24 mouse cellular contexts compared by ENCODE assay signal in genomic region chr13:77128240-77128639, GRCm38 (mm10). TPM values are rescaled to one million over a fixed set of nuclear protein-coding genes. Genes with fewer than 3 reads are reported as not detected.
DNase-seq lines count a peak whose midpoint lies in the region; ATAC-seq and TF ChIP-seq lines count a peak whose summit lies in the region.
"Had no signal": no experiment of that assay in that cellular context is flagged by ENCODE, and none has a peak within 500 bp of the region (broad histone marks: within the 10 kb centered on the region; RNA-seq: fewer than 3 reads in every experiment).

No protein-coding gene starts in this region.

- in situ Hi-C loops in Patski (cut with MboI; ENCODE audit: low pct_unique_long_range_greater_than_20kb), result no loop called here

- peaks cover 0 to 25% of the 10 kb centered on the region in 2 experiments; a peak in 3 of 4 replicates for H3K4me1 ChIP-seq in MEL (ENCODE audit: control insufficient read depth in 1 of 2, insufficient read depth in 2 of 2, low read length in 2 of 2)
- H3K4me1 ChIP-seq: embryonic facial prominence, embryonic 12.5 days; embryonic facial prominence, embryonic 15.5 days; hindbrain, embryonic 15.5 days had no signal

- TF ChIP-seq EP300 in MEL (IDR thresholded peaks at IDR 0.05; ENCODE audit: low read depth in 1 of 2, low read length in 2 of 2), result no peak

- H3K27me3 ChIP-seq in MEL (ENCODE audit: control insufficient read depth in 1 of 2, insufficient read depth in 2 of 2, low read length in 2 of 2), result no peaks in the 10 kb centered on the region
- H3K27me3 ChIP-seq in Patski, result no peaks in the 10 kb centered on the region
- H3K27me3 ChIP-seq: embryonic facial prominence, embryonic 12.5 days; embryonic facial prominence, embryonic 15.5 days; hindbrain, embryonic 12.5 days; hindbrain, embryonic 15.5 days had no signal

- peaks cover 3 to 12% of the 10 kb centered on the region in 2 experiments; a peak in 3 of 4 replicates for H3K36me3 ChIP-seq in MEL (ENCODE audit: control insufficient read depth in 1 of 2, insufficient read depth in 2 of 2, low read length in 2 of 2)

- CTCF ChIA-PET in Patski (lab: Charles Lee), result no interaction called here

- intact Hi-C loops in heart, postnatal 10 days (cut with DNase I), result no loop called here
- intact Hi-C loops in heart, postnatal 14 days (cut with DNase I), result no loop called here
- intact Hi-C loops in left cerebral cortex, postnatal 25 days (cut with DNase I), result no loop called here

- H3K4me3 ChIP-seq in MEL (ENCODE audit: control insufficient read depth in 1 of 2, insufficient read depth in 1 of 2, low read depth in 2 of 2, low read length in 2 of 2), result no peak overlapping the region
- H3K4me3 ChIP-seq: embryonic facial prominence, embryonic 12.5 days; embryonic facial prominence, embryonic 15.5 days; gastrocnemius, adult 2 months; hindbrain, embryonic 12.5 days; hindbrain, embryonic 15.5 days had no signal

- no peaks in the 10 kb centered on the region for H3K9me3 ChIP-seq in MEL (replicated peaks; ENCODE audit: insufficient read depth, low read length)
- H3K9me3 ChIP-seq: embryonic facial prominence, embryonic 12.5 days; embryonic facial prominence, embryonic 15.5 days; hindbrain, embryonic 12.5 days; hindbrain, embryonic 15.5 days had no signal

- H3K9ac ChIP-seq in MEL (ENCODE audit: control insufficient read depth, low read depth, low read length, poor library complexity, severe bottlenecking), result no peak overlapping the region
- H3K9ac ChIP-seq: embryonic facial prominence, embryonic 12.5 days; embryonic facial prominence, embryonic 15.5 days; forebrain, postnatal 0 days; hindbrain, embryonic 12.5 days; hindbrain, embryonic 15.5 days had no signal

- TF ChIP-seq RAD21 in MEL (IDR thresholded peaks at IDR 0.05; ENCODE audit: low read depth, low read length), result no peak

- no peak for TF ChIP-seq POLR2A in MEL (IDR thresholded peaks at IDR 0.05; ENCODE audit: control insufficient read depth in 1 of 2, insufficient read depth in 1 of 2, low read depth in 1 of 2, low read length in 2 of 2, poor library complexity in 1 of 2)

- no peak for TF ChIP-seq CTCF in MEL (IDR thresholded peaks at IDR 0.05 in 2 of 3, conservative IDR thresholded peaks at IDR 0.05 in 1 of 3; ENCODE audit: control insufficient read depth in 1 of 3, insufficient read depth in 1 of 3, low read depth in 2 of 3, low read length in 3 of 3, poor library complexity in 1 of 3, severe bottlenecking in 1 of 3)
- no peak for TF ChIP-seq CTCF in Patski (IDR thresholded peaks at IDR 0.05)

- DNase-seq in 3T3-L1 (ENCODE audit: low read depth, low spot score) (peak; percentile 32), 416B (ENCODE audit: low read depth) (peak; percentile 56), MEL (ENCODE audit: low read depth, low spot score) (peak; percentile 32), Patski (ENCODE audit: low read depth, low spot score) (no peak)
- no peak for DNase-seq in heart, postnatal 10 days
- DNase-seq in heart, postnatal 14 days, result no peak
- DNase-seq in left cerebral cortex, postnatal 25 days (ENCODE audit: low spot score in 2 of 2), result no peak
- no peak for DNase-seq in left cerebral cortex, adult 18-20 months (ENCODE audit: low spot score in 2 of 2)
- DNase-seq: adrenal gland, adult 8-10 months; adrenal gland, postnatal 25 days; cerebellum, adult 11-12 months; cerebellum, adult 8-10 months; cerebellum, postnatal 10 days; forebrain, postnatal 0 days; gastrocnemius, adult 2 months; gastrocnemius, postnatal 14 days; heart, adult 11 months had no signal

- no peak overlapping the region for H3K27ac ChIP-seq in MEL (ENCODE audit: control insufficient read depth, low read depth, low read length)
- H3K27ac ChIP-seq: embryonic facial prominence, embryonic 12.5 days; embryonic facial prominence, embryonic 15.5 days; gastrocnemius, adult 2 months; hindbrain, embryonic 12.5 days; hindbrain, embryonic 15.5 days had no signal

- H3K79me2 ChIP-seq in MEL (ENCODE audit: control insufficient read depth, insufficient read depth, low read length, poor library complexity), result peaks cover 12% of the 10 kb centered on the region

- ATAC-seq in Patski, result peak; percentile 54
- ATAC-seq: CD4-positive, CD25-positive, alpha-beta regulatory T cell, adult 4 months; forebrain, embryonic 14.5 days; forebrain, postnatal 0 days; intestine, postnatal 0 days had no signal

- POLR2A ChIA-PET in Patski (lab: Charles Lee), result interaction anchor here (0.6 kb wide), 1 partner anchor 636 kb away, joined by 3 read pairs; no protein-coding TSS in a partner anchor

TF ChIP-seq in MEL, 35 proteins besides CTCF, POLR2A, EP300 and RAD21:
- TF ChIP-seq USF1 (IDR thresholded peaks at IDR 0.05; ENCODE audit: low read depth, low read length), result peak; percentile 53; the same call in 1 of the 2 replicates
- no peak for TF ChIP-seq KAT2A (conservative IDR thresholded peaks at IDR 0.05; ENCODE audit: low read depth, low read length)

RNA-seq across cellular contexts. Expression of gene Slf1, which starts 7.0 kb away (rescaled TPM):
- total RNA-seq in MEL (2012; rRNA removed), result 16.9 and 17.1 TPM in 2 replicates
- polyA plus RNA-seq in MEL (2012; ENCODE audit: insufficient read depth in 1 of 2, insufficient read length in 2 of 2, low read depth in 1 of 2, low replicate concordance in 2 of 2, missing spikeins in 1 of 2) (10 to 100 TPM in 1 of 2 experiments, not detected in 1; 20.9 TPM), Patski (2021) (13.6 TPM)
- total RNA-seq in heart, postnatal 10 days (2021), result 10 to 100 TPM; 14.3 to 19.8 TPM
- total RNA-seq in heart, postnatal 14 days (2021), result 10 to 100 TPM; 16.0 to 17.2 TPM
- 10 to 100 TPM; 19.3 to 24.7 TPM for total RNA-seq in left cerebral cortex, postnatal 25 days (2021)
- 10 to 100 TPM; 23.1 to 25.2 TPM for total RNA-seq in left cerebral cortex, adult 18-20 months (2021)

RNA-seq across cellular contexts. Expression of gene 2210408I21Rik, which starts 7.1 kb away (rescaled TPM):
- total RNA-seq in MEL (2012; rRNA removed), result 4.0 TPM in 2 replicates
- 1 to 10 TPM in 1 of 2 experiments, not detected in 1; 1.6 TPM for polyA plus RNA-seq in MEL (2012; ENCODE audit: insufficient read depth in 1 of 2, insufficient read length in 2 of 2, low read depth in 1 of 2, low replicate concordance in 2 of 2, missing spikeins in 1 of 2)
- polyA plus RNA-seq in Patski (2021), result 3.6 TPM
- 1 to 10 TPM; 7.7 to 8.1 TPM for total RNA-seq in heart, postnatal 10 days (2021)
- 1 to 10 TPM; 5.7 to 6.2 TPM for total RNA-seq in heart, postnatal 14 days (2021)
- total RNA-seq in left cerebral cortex, postnatal 25 days (2021), result 10 to 100 TPM; 25.4 to 25.5 TPM
- 10 to 100 TPM; 25.4 to 28.6 TPM for total RNA-seq in left cerebral cortex, adult 18-20 months (2021)

Comparison
In these comparisons a context has a peak if more than half of its experiments do, and no peak if none do; other contexts are left out.
1. DNase-seq: peak in 3T3-L1 (single experiment), 416B (single experiment) and MEL (single experiment); none in Patski (single experiment), heart, postnatal 10 days (0 of 2), heart, postnatal 14 days (0 of 2), left cerebral cortex, postnatal 25 days (0 of 2) and left cerebral cortex, adult 18-20 months (0 of 2).